Mouse (Mus musculus): ENCODE measurements at regions not wholly inside any gene's neighbourhood (a gene's known extent, or its start where the extent isn't known, plus 50 kb on each side); places are given as distances from the start of the nearest gene placed in this dataset.
"Not testable (repeated sequence)": the region's sequence is repeated elsewhere in the genome, so short reads cannot be mapped to it uniquely, and the experiment has no call there.

DNA sequence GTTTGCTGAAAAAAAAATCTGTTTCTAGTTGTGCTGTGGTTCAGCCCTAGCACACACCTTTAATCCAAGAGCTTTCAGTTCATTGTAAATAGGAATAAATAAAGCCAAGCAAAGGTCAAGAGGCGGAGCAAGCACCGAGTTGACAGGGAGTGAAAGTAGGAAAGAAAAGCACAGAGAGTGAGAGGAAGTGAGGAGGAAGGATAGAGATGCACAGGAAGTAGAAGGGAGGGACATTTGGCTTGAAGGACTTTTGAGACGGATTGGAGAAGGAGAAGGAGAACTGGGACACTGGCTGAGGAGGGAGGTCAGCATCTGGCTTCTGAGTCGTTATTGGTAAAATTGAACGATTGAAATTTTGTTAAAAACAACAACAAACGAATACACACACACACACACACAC is 402.0 kb upstream of the Igfbp7 start:
- DNase-seq, result no peak

- DNase-seq, result peak; percentile 35
Measured at GRCm38 (mm10) chr5:77807726-77808125, 399.9 kb upstream of the Igfbp7 start.

- no peak for DNase-seq
Measured at GRCm38 (mm10) chr5:77806334-77807157, 398.7 kb upstream of the Igfbp7 start.

GRCm38 (mm10) chr5:77805796-77806195 is 398.0 kb upstream of the Igfbp7 start:
- DNase-seq, result no peak

GRCm38 (mm10) chr5:77805303-77805702 is 397.5 kb upstream of the Igfbp7 start:
- no peak for DNase-seq

DNA sequence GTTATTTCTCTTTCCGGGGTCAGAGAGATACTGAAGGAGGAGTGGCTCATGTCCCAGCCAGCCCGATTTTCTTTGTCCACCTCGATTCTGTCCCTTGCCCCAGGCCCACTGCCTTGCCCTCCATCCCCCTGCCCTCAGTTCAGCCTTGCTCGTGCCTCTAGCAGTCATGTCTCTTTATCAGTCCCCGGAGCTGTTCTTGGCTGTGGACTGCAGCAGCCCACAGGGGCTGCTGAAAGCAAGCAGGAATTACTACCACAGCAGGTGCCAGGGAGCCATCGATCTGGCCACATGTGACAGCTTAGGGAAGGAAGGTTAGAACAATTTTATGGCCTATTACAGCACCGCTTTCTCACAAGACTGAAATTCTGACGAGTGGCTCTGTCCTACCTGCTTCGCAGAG is 396.3 kb upstream of the Igfbp7 start:
- no peak for DNase-seq

GRCm38 (mm10) chr5:77803562-77803961 is 395.7 kb upstream of the Igfbp7 start:
- DNase-seq, result peak; percentile 40

DNA sequence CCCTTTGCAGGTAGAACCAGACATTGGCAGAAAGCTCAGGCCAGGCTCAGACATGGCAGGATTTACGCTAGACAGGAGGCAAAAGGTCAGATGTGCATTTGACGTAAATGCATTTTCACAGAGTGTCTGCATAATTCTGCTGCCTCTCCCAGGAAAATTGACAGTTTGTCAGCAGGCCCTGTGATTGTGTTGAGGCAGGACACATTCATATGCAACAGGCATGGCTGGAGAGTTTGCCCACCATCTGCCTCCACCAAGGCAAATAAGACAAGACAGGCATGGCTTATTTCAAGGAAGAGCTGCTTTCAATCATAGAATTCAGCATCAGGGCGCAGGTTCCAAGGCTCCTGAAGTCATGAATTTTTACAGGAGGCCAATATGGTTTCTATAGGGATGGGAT is 389.1 kb upstream of the Igfbp7 start:
- no peak for DNase-seq

- no peak for DNase-seq
Measured at GRCm38 (mm10) chr5:77795766-77796165, 387.9 kb upstream of the Igfbp7 start.

DNA sequence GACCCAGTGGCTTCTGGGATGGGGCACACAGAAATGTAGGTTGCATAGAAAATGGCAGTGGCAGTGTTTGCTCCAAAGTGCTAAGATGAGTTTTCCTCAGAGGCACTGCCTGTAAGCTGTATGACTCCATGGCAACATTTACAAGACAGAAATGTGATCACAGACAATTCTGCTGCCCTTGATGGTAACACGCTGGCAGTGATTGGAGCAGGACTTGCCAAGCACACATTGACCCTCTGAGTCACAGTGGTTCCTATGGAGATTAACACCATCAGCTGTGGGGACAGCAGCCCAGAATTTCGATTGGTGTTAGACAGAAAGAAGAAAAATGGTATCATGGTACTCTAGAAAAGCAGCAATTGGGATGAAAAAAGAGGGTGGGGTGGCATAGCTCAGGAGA is 376.1 kb upstream of the Igfbp7 start:
- DNase-seq, result no peak

DNA sequence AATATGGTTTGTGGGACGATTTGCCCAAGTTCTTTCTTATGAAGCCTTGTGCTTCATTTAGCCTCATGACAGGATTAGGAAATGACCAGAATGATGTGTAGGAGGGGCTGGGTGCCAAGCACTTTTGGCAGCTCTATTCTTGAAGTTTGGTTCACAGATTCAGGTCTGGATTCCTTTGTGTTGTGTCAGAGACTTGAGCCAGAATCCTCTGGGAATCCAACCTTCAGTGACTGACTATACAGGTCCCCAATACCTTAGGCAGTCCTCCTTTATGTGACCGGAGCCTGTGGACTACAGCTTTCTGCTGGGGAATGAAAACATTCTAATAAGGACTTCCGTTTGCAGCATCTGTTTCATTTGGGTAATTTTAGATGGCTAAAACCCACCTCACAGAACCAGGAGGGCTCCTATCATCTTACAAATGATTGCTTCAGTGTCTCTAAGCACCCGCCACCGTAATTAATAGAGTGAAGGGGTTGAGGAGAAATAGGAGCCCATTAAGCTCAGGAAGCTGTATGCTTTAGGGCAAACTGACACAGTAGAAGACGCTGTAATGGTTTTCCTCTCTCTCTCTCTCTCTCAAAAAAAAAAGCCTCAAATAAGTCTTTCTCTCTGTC is 354.7 kb upstream of the Igfbp7 start:
- no peak for DNase-seq

DNA sequence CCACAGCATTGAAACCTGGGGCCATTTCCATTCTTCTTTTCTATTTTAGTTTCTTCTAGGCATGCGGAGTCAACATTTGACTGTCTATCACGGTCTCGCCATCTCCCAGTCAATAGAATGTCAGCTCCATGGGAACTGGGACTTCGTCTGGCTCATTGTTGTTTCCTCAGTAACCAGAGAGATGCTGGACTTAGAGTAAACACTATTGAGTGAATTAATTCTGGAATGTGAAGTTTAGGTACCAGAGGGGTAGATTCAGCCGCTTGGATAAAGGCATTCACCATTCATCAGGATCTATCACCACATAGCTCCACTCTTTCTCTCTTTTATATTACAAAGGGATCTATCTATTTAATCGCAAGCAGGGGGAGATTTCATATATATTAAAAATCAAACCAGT is 354.2 kb upstream of the Igfbp7 start:
- no peak for DNase-seq

DNA sequence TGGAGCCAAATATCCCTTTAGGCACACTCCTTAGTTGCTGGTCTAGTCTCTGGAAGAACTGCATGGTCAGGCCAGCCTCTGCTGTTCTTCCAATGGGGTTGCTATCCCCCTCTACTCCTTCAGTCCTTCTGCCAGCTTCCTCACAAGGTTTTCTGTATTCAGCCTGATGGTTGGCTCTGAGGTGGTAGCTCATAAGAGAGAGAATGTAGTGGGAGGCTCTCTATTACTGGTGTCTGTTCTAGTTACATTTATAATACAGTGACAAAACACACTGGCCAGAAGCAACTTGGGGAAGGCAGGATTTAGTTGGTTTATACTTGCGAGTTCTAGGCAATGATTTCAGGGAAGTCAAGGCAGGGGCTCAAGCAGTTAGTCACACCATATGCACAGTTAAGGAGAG is 341.1 kb upstream of the Igfbp7 start:
- no peak for DNase-seq

- DNase-seq, result no peak
Measured at GRCm38 (mm10) chr5:77746604-77747003, 338.8 kb upstream of the Igfbp7 start.

DNA sequence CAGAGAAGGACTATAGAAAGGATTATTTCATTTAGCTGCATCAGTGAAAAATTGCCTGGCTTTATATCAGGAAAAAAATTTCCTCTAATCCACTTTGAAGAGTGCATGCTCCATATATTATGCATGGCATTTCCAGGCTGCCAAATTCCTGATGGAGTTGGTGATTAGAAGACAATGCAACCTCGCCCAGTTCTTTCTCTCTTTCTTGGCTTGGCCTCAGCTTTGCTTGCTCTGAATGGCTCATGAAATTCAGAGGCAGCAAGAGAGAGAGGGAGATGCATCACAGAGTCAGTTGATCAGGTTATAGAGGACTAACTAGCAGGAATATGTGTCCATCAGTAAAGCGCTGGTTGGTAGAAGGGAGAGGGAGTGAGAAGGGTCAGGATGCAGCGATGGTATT is 335.6 kb upstream of the Igfbp7 start:
- DNase-seq, result no peak

DNA sequence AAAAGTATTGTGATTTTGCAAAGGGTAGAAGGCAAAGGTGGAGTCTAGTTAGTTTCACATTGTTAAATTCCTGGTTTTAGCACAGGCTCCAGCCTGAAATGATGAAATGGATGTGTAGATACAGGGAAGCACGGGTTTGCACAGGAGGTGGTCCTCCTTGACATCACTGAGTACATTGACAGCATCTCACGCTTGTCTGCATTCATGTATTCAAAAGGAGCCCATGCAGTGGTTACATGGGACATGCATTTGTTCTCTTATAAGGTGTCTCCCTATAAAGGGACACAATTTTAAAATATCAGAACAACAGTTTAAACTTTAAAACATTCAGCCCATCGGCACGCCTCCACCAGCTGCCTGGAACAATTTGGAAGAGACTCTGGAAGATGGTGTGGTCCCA is 322.4 kb upstream of the Igfbp7 start:
- DNase-seq, result not testable (repeated sequence)

- no peak for DNase-seq
Measured at GRCm38 (mm10) chr5:77681592-77681991, 273.8 kb upstream of the Igfbp7 start.

DNA sequence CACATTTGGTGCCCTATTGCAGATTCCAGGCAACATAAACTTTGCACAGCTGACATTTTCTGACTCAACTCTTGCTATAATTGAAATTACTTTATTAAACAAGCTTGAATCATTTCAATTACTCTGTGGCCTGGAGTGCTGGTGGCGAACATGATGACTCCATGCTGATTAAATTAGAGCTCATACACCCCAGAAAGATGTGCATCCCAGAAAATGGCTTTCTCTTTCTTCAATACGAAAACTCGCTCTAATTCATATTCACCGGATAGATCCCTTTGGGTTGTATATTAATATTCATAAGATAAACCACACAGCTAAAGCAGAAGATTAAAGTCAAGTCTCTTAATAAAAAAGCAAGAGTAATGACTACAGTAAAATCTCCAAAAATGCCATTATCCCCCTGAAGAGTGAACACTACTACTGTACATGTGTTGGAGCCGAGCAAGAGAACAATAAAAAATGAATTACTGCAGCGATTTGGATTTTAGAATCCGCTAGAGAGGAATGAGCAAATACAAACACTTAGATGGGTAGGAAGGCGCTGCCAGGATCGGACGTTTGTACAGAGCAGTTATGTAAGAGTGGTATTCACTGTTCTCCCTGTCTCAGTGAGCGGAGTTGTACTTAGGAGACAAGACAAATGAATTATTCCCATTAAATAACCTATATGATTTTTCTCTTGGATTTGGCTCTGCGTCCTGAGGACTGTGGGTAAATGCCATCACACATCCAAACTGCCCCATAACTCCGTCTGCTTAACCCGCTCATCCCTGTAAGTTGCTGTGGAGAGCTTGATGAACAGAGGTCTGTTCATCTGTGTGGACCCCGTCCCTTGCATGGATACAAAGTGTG is 264.5 kb upstream of the Igfbp7 start:
- DNase-seq, result no peak

DNA sequence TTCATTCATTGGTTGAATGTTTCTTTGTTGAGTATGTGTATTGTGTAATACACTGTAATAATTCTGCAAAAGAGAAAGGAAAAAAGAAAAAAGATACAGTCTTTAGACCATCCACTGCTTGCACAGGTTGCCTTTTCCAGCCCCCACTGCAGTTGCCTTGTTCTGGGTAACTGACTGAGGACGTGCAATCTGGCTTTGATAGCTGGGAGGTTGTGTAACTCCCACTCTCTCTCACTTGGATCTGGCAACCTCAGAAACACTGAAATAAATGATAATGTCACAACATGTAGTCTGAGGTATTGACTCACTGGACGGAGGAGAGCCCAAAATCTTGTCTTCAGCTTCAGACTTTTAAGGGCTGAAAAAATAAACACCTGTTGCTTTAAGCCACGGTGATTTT is 255.3 kb upstream of the Igfbp7 start:
- DNase-seq, result no peak

GRCm38 (mm10) chr5:77659016-77659415 is 251.2 kb upstream of the Igfbp7 start:
- no peak for DNase-seq

DNA sequence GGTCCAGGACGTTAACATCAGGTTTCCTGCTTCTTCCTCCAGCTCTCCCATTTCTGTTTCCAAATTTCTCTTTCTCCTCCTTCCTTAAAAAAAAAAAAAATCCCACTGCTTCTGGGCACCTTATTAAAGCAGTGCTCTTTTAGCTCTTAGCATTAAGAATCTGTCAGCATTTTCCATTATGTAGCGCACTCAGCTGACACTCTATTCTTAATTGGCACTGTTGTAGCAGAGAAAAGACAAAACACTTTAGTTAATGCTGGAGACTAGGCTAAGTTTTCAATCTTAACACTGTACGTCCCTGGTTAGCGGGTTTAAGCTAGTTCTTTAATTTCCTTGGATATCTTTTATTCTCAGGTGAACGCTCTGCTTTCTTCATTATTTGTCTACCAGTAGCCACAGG is 236.8 kb upstream of the Igfbp7 start:
- no peak for DNase-seq

- DNase-seq, result no peak
Measured at GRCm38 (mm10) chr5:77620402-77620801, 212.6 kb upstream of the Igfbp7 start.

DNA sequence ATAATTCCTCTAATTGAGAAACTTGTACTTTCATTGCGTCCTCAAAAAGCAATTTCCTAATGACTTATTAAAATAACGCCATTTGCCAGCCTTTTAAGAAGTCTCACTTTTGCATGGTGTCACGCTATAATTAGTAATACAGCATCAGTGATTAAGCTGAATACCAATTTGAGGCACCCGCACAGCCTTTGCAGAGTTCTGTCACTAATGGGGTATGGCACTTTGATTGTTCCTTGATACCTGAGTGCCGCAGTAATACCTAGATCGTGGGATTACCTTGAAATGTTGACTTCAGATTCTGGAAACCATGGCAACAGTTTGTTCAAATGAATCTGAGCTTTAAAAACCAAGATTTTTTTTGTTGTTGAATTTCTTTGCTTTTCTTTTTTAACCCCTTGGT is 202.7 kb upstream of the Igfbp7 start:
- no peak for DNase-seq

DNA sequence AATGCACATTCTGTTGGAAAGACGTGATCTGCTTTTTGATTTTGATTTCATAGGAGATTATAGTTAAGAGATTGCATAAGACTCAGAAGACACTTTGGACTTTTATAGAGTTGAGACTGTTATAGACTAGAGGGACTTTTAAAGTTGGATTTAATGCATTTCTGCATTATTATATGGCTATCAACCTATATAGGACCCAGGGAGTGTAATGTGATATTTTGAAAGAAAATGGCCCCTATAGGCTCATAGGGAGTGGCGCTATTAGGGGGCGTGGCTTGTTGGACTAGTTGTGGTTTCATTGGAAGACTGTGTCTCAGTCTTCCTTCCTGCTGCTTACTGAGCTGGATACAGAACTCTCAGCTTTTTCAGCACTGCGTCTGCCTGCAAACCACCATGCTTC is 186.9 kb upstream of the Igfbp7 start:
- DNase-seq, result no peak

Data from cerebellum, adult 8-10 months (tissue).